Mouse (Mus musculus): Measurements from ENCODE around the gene Wdr93. TPM values are rescaled to one million over a fixed set of nuclear protein-coding genes. Genes with fewer than 3 reads are reported as not detected.

The Wdr93 gene
- total RNA-seq, 2 experiments from 2014 or later, result 0.14 TPM; not detected in 1

- no peak for DNase-seq
- intact Hi-C loops (cut with DNase I), result loop anchor here (1.0 to 10.0 kb wide), 4 partner anchors 116 to 416 kb away; no protein-coding TSS in a partner anchor
Observed at GRCm38 (mm10) chr7:79798606-79799005, 55.6 kb downstream of the Wdr93 start.

- intact Hi-C loops (cut with DNase I), result loop anchor here (1.0 to 10.0 kb wide), 4 partner anchors 115 to 416 kb away; no protein-coding TSS in a partner anchor
- DNase-seq, result peak; percentile 82 to 88
Observed at GRCm38 (mm10) chr7:79799048-79799447, 56.1 kb downstream of the Wdr93 start.

DNA sequence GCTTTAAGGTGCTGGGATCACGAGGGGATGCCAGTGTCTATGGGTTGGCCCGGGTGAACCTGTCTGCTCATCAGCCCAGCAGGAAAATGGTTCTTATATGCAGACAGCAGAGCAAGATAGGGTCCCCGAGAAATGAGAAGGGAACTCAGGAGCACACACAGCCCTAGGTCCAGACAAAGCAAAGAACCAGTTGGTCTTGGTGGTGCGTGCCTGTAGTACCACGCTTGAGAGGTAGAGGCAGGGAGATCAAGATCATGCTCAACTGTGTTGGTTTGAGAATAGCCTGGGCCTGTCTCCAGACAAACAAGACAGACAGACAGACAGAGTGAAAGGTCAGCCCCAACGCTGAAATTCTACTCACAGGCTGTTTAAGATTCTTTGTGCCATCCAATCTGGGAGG is 56.5 kb downstream of the Wdr93 start:
- no peak for DNase-seq
- intact Hi-C loops (cut with DNase I), result loop anchor here (1.0 to 10.0 kb wide), 4 partner anchors 115 to 415 kb away; no protein-coding TSS in a partner anchor

GRCm38 (mm10) chr7:79800336-79800735 is 57.4 kb downstream of the Wdr93 start:
- intact Hi-C loops (cut with DNase I), result no loop called here
- no peak for DNase-seq

DNA sequence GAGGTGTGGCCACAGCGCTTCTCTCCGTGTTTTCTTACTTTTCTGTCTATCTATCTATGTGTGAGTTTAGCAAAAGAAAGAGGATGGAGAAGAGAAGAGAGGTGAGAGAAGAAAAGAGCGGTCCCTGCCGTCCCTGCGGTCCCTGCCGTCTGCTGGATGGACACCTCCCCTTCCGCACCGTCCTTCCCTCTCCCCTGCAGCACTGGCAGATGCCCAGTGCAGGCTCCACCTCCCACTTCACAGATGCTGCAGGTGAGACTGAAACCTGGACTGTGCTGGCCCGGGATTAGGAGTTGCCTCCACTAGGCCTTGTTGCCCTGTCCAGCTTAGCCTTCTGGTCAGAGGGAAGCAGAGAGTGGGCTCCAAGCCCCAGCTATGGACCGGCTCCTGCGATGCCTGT is 58.4 kb downstream of the Wdr93 start:
- DNase-seq, result no peak
- intact Hi-C loops (cut with DNase I), result no loop called here

GRCm38 (mm10) chr7:79802037-79802436 is 59.1 kb downstream of the Wdr93 start:
- DNase-seq, result no peak
- intact Hi-C loops (cut with DNase I), result no loop called here

GRCm38 (mm10) chr7:79803887-79804286 is 60.9 kb downstream of the Wdr93 start:
- no peak for DNase-seq
- intact Hi-C loops (cut with DNase I), result no loop called here

DNA sequence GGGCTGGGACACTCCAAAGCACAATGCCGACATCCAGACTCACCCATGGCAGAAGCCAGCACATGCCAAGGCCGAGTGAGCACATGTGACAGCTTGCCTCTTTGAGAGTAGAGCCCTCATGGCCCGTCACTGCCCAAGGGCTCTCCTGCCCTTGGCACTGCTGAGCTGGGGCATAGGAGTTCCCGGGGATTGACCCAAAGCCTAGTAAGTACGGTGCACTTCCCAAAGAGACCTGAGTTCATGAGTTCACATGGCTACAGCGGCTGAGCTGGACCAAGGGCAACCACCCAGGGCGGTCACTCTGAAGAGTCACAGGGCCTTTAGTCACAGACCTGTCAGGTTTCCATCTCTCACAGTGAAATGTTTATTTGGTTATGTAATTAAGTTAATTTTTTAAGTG is 65.6 kb downstream of the Wdr93 start:
- intact Hi-C loops (cut with DNase I), result no loop called here
- no peak for DNase-seq

DNA sequence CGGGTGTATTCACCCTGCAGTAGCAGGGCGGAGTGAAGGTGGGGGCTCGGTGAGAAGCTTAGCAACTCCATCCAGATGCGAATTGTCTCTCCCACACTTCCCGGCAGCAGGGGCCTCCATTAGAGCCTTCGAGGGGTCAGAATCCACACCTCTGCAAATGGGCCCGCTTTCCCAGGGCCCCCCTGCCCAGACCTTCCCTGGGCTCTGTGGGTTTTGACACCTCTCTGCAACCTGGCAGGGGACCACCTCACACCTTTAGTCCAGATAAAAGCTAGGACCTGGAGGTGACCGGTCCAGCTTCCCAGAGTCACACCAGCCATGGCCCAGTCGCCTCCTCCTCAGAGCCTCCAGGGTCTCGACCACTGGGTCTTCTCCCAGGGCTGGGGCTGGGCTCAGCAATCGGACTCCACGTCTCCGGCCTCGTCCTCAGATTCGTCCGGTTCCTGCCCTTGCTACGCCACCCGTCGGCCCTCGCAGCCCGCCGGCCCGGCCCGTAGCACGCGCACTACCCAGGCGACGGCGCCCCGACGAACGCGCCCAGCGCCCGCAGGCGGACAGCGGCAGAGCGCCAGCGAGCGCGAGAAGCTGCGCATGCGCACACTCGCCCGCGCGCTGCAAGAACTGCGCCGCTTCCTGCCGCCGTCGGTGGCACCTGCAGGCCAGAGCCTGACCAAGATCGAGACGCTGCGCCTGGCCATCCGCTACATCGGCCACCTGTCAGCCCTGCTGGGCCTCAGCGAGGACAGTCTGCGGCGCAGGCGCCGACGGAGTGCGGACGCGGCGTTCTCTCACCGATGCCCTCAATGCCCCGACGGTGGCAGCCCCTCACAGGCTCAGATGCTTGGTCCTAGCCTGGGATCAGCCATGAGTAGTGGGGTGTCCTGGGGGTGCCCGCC is 67.9 kb downstream of the Wdr93 start, which contains the start of gene Mesp2:
Gene Mesp2 (plus strand): TSS at position 117 of the 896 bp plus-strand sequence.
- intact Hi-C loops (cut with DNase I), result no loop called here
- DNase-seq, result peak; percentile 73 to 75

GRCm38 (mm10) chr7:79813409-79813808 is 70.4 kb downstream of the Wdr93 start:
- no peak for DNase-seq
- intact Hi-C loops (cut with DNase I), result no loop called here

DNA sequence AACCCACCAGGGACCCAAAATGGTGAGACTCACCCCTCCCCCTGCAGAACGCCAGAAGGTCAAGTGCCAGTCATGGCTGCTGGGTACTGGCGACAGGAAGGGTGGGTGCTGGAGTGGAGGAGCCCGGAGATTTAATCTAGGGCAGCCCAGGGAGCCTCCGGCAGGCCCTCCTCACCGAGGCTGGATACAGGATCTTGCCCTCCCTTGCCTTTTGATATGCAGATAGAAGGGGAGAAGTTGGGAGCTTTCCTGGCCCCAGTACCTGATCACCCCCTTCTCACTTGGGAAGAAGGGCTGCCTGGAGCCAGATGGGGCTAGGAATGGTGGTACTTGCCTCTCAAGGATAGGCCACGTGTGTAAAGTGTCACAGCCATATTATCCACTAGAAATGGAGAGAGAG is 75.4 kb downstream of the Wdr93 start:
- intact Hi-C loops (cut with DNase I), result no loop called here
- DNase-seq, result no peak

- DNase-seq, result no peak
- intact Hi-C loops (cut with DNase I), result no loop called here
Observed at GRCm38 (mm10) chr7:79819515-79819914, 76.6 kb downstream of the Wdr93 start.

GRCm38 (mm10) chr7:79819996-79820395 is 77.0 kb downstream of the Wdr93 start:
- intact Hi-C loops (cut with DNase I), result no loop called here
- DNase-seq, result no peak

DNA sequence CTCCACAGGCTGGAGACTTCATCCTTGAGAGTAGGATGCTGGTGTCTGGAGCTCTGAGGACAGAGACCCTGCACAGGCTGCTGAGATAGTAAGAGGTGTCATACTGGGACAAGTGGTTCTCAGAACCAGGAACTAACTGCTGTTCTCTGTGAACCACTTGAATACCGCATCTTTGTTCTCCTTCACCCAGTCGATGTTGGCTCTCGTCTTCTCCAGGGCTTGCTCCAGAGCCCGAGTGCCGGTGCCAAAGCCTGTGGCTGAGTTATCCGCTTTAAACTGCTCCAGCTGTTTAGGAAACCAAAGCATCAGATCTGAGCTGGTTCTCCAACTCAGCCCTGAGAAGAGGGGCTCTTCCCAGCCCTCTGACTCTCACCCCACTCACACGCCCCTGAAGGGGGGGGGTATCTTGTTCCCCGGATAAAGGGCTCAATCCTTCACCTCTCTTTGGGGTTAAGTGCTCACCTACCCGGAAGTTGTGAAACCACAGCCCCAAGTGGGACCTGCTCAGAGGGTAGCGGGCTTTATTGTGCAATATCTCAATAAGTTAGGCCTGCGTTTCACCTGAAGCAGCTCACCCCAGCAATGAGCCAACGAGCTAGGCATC is 79.2 kb downstream of the Wdr93 start:
- intact Hi-C loops (cut with DNase I), result no loop called here
- DNase-seq, result no peak

DNA sequence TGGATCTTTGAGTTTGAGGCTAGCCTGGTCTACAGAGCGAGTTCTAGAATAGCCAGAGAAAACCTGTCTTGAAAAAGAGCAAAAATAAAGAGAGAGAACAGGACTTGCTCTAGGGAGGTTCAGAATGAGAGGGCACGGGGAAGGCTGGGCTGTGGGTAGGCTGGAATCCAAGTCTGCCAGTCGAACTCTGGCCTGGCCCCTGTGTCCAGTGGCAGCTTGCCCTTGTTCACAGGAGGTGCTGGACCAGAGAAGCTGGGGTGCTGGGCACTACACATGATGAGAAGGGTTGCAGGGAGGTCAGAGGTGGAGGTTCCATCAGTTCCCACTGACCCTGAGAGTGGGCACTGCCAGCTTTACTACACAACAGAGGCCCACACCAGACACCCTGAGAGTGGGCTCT is 85.4 kb downstream of the Wdr93 start:
- intact Hi-C loops (cut with DNase I), result no loop called here
- no peak for DNase-seq

- DNase-seq, result no peak
- intact Hi-C loops (cut with DNase I), result no loop called here
Observed at GRCm38 (mm10) chr7:79831145-79831544, 88.2 kb downstream of the Wdr93 start.

DNA sequence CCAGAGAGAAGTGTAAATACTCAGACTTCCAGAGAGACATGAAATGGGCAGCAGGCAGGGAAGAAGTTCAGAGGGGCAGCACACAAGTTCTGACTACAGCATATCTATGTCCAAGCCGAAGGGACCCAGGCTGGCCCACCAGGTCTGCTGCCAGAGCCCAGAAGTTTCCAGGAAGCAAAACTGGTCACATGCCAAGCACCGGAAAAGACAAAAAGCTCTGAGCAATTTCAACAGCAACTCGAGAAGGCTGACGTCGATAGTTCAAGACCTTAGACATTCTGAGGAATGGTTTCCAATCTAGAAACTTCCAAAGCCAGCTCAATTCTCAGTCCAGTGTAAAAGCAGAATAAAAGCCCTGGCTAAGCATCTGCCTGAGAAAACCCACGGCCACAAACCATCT is 88.6 kb downstream of the Wdr93 start:
- peak; percentile 41 to 48 for DNase-seq
- intact Hi-C loops (cut with DNase I), result no loop called here

DNA sequence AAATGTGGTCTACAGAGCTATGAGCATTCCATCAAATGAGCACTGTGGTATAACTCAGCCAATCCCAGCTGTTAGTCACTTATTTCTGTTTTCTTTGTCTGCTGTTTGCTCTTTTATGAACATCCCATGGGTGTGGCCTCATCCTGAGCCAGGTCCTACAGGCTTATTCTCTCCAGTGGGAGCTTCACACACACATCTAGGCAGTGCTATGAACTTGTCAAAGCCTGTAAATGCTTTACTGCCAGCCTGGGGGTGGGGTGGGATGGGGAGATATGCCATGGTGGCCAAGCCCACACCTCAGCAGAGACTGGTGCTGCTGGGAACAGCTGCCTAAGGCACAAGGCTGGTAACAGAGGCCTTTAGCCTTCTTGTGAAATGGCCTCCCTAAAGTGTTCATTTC is 90.0 kb downstream of the Wdr93 start:
- intact Hi-C loops (cut with DNase I), result no loop called here
- no peak for DNase-seq

DNA sequence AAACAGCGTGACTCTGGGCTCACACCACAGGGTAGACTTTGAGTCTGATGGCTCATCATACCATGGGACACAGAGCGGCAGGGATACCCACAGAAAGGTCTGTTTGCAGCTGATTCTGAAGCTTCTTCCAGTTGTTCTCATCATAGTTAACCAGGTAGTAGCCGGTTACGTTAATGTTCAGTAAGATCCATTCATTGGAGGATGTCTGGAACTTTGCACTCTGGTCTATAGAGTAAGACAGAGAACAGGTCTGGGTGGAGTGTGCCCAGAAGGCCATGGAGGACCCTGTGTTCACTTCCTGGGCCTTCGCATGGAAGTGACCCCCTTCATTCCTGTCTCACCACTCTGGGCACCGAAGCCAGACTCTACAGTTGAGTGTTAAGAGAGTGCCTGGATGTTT is 92.2 kb downstream of the Wdr93 start:
- intact Hi-C loops (cut with DNase I), result no loop called here
- no peak for DNase-seq

Measured in heart, postnatal 36 days (tissue).